In genomic region chr9:65216972-65217371, GRCm38 (mm10) we compare ENCODE assay signal across 11 mouse cellular contexts. TPM values are rescaled to one million over a fixed set of nuclear protein-coding genes. Genes with fewer than 3 reads are reported as not detected.
A peak's percentile ranks its signal among the peaks of the same experiment; 100 is the strongest.
DNase-seq lines count a peak whose midpoint lies in the region; ATAC-seq and TF ChIP-seq lines count a peak whose summit lies in the region.
"Had no signal": no experiment of that assay in that cellular context is flagged by ENCODE, and none has a peak within 500 bp of the region (broad histone marks: within the 10 kb centered on the region; RNA-seq: fewer than 3 reads in every experiment).

No protein-coding gene starts in this region.

- H3K4me2 ChIP-seq in stomach, embryonic 15.5 days: peak overlapping the region; percentile 88; the same call in 1 of the 2 replicates
- no peak overlapping the region for H3K4me2 ChIP-seq in stomach, postnatal 0 days (replicated peaks; ENCODE audit: low read depth)
- peak overlapping the region; percentile 99 for H3K4me2 ChIP-seq in liver, embryonic 11.5 days
- no peak overlapping the region for H3K4me2 ChIP-seq in midbrain, postnatal 0 days (ENCODE audit: low read depth, low read length, poor library complexity, severe bottlenecking)
- H3K4me2 ChIP-seq: embryonic facial prominence, embryonic 15.5 days; limb, embryonic 15.5 days had no signal

- no peaks in the 10 kb centered on the region for H3K27me3 ChIP-seq in stomach, embryonic 15.5 days (replicated peaks)
- H3K27me3 ChIP-seq in stomach, postnatal 0 days (ENCODE audit: control insufficient read depth, insufficient read depth, low read length): no peaks in the 10 kb centered on the region
- no peaks in the 10 kb centered on the region for H3K27me3 ChIP-seq in liver, embryonic 11.5 days (replicated peaks; ENCODE audit: control insufficient read depth, insufficient read depth, low read length)
- no peaks in the 10 kb centered on the region for H3K27me3 ChIP-seq in midbrain, postnatal 0 days (ENCODE audit: insufficient read depth, low read length)
- H3K27me3 ChIP-seq: embryonic facial prominence, embryonic 15.5 days; hindbrain, embryonic 13.5 days; limb, embryonic 15.5 days had no signal

- no peaks in the 10 kb centered on the region for H3K9me3 ChIP-seq in stomach, embryonic 15.5 days
- no peaks in the 10 kb centered on the region for H3K9me3 ChIP-seq in stomach, postnatal 0 days (ENCODE audit: control insufficient read depth, low read length)
- H3K9me3 ChIP-seq in liver, embryonic 11.5 days (ENCODE audit: control insufficient read depth, low read length): no peaks in the 10 kb centered on the region
- no peaks in the 10 kb centered on the region for H3K9me3 ChIP-seq in midbrain, postnatal 0 days (ENCODE audit: low read length)
- H3K9me3 ChIP-seq: embryonic facial prominence, embryonic 15.5 days; hindbrain, embryonic 13.5 days; limb, embryonic 15.5 days had no signal

- TF ChIP-seq CTCF in stomach, postnatal 0 days (IDR thresholded peaks at IDR 0.05; ENCODE audit: low read depth): no peak
- no peak for TF ChIP-seq CTCF in midbrain, postnatal 0 days (IDR thresholded peaks at IDR 0.05)

- H3K27ac ChIP-seq in stomach, embryonic 15.5 days: peak overlapping the region; percentile 48; the same call in 1 of the 2 replicates
- no peak overlapping the region for H3K27ac ChIP-seq in stomach, postnatal 0 days (replicated peaks)
- peak overlapping the region; percentile 99 for H3K27ac ChIP-seq in liver, embryonic 11.5 days (ENCODE audit: low read depth, low read length)
- H3K27ac ChIP-seq in midbrain, postnatal 0 days (ENCODE audit: low read depth, low read length): no peak overlapping the region
- H3K27ac ChIP-seq: embryonic facial prominence, embryonic 15.5 days; hindbrain, embryonic 13.5 days; limb, embryonic 15.5 days had no signal

- H3K36me3 ChIP-seq in stomach, embryonic 15.5 days: no peaks in the 10 kb centered on the region
- no peaks in the 10 kb centered on the region for H3K36me3 ChIP-seq in stomach, postnatal 0 days (ENCODE audit: control insufficient read depth, insufficient read depth, low read length)
- H3K36me3 ChIP-seq in liver, embryonic 11.5 days (ENCODE audit: control insufficient read depth, insufficient read depth, low read length): no peaks in the 10 kb centered on the region
- H3K36me3 ChIP-seq in midbrain, postnatal 0 days (ENCODE audit: insufficient read depth, low read length): no peaks in the 10 kb centered on the region
- H3K36me3 ChIP-seq: embryonic facial prominence, embryonic 15.5 days; hindbrain, embryonic 13.5 days; limb, embryonic 15.5 days had no signal

- intact Hi-C loops in heart, postnatal 14 days (cut with DNase I): no loop called here

- no peak for ATAC-seq in stomach, embryonic 15.5 days (ENCODE audit: insufficient read depth, low FRiP score, low read depth)
- no peak for ATAC-seq in stomach, postnatal 0 days (ENCODE audit: low FRiP score, low TSS enrichment)
- ATAC-seq in liver, embryonic 11.5 days (replicated peaks; ENCODE audit: low FRiP score): no peak
- no peak for ATAC-seq in midbrain, postnatal 0 days (ENCODE audit: low FRiP score)

- H3K4me3 ChIP-seq in stomach, embryonic 15.5 days (replicated peaks): no peak overlapping the region
- no peak overlapping the region for H3K4me3 ChIP-seq in stomach, postnatal 0 days (ENCODE audit: low read depth, low read length)
- peak overlapping the region; percentile 72 for H3K4me3 ChIP-seq in liver, embryonic 11.5 days (ENCODE audit: low read depth, low read length)
- no peak overlapping the region for H3K4me3 ChIP-seq in midbrain, postnatal 0 days (ENCODE audit: low read depth, low read length)
- H3K4me3 ChIP-seq: embryonic facial prominence, embryonic 15.5 days; hindbrain, embryonic 13.5 days; limb, embryonic 15.5 days had no signal

- peak; percentile 89 for DNase-seq in heart, adult 11 months
- DNase-seq in heart, postnatal 14 days: no peak
- no peak for DNase-seq in stomach, postnatal 0 days (ENCODE audit: low spot score)
- DNase-seq in liver, embryonic 11.5 days (ENCODE audit: low spot score): no peak
- no peak for DNase-seq in cerebellum, adult 11-12 months
- no peak for DNase-seq in gastrocnemius, postnatal 10 days
- DNase-seq in midbrain, postnatal 0 days (ENCODE audit: low spot score): no peak

- H3K9ac ChIP-seq in stomach, embryonic 15.5 days: no peak overlapping the region
- H3K9ac ChIP-seq in stomach, postnatal 0 days (ENCODE audit: low read length): no peak overlapping the region
- H3K9ac ChIP-seq in liver, embryonic 11.5 days (ENCODE audit: low read depth, low read length): peak overlapping the region; percentile 60
- H3K9ac ChIP-seq in midbrain, postnatal 0 days (replicated peaks; ENCODE audit: low read length, poor library complexity, severe bottlenecking): no peak overlapping the region
- H3K9ac ChIP-seq: embryonic facial prominence, embryonic 15.5 days; limb, embryonic 15.5 days had no signal

- H3K4me1 ChIP-seq in stomach, embryonic 15.5 days: peaks cover 14% of the 10 kb centered on the region; the same call in 1 of the 2 replicates
- H3K4me1 ChIP-seq in stomach, postnatal 0 days (replicated peaks; ENCODE audit: control insufficient read depth, insufficient read depth): 0 out of 2 replicates have a peak, but pooled peaks cover 3% of the 10 kb centered on the region
- H3K4me1 ChIP-seq in liver, embryonic 11.5 days (replicated peaks; ENCODE audit: control insufficient read depth, insufficient read depth, low read length): peaks cover 34% of the 10 kb centered on the region
- no peaks in the 10 kb centered on the region for H3K4me1 ChIP-seq in midbrain, postnatal 0 days (ENCODE audit: insufficient read depth, low read length)

- no peak for TF ChIP-seq EP300 in stomach, postnatal 0 days (optimal IDR thresholded peaks at IDR 0.05)

- WGBS in stomach, embryonic 15.5 days: 34% methylated on average over 8 of the region's 8 CpGs
- WGBS in stomach, postnatal 0 days: 43% methylated on average over 8 of the region's 8 CpGs
- WGBS in liver, embryonic 11.5 days: 28% methylated on average over 8 of the region's 8 CpGs
- WGBS in midbrain, postnatal 0 days: 82% methylated on average over 8 of the region's 8 CpGs

RNA-seq across cellular contexts. Expression of gene Parp16, which starts 21.8 kb away (rescaled TPM):
- 1 to 10 TPM; 3.4 to 3.6 TPM for total RNA-seq in heart, postnatal 14 days (2021)
- 8.5 and 9.1 TPM in 2 replicates for polyA plus RNA-seq in stomach, embryonic 15.5 days (2015; fragmentation: Nextera tagmentation; extraction: Ambion mirVana)
- polyA plus RNA-seq in stomach, postnatal 0 days (2015; fragmentation: Nextera tagmentation; extraction: Ambion mirVana): 5.0 TPM in 2 replicates
- polyA plus RNA-seq in liver, embryonic 11.5 days (2014; fragmentation: Nextera tagmentation; extraction: Ambion mirVana): 7.3 and 7.5 TPM in 2 replicates
- total RNA-seq in gastrocnemius, postnatal 10 days (2021): 1 to 10 TPM; 6.6 to 8.1 TPM
- total RNA-seq in midbrain, postnatal 0 days (2014; rRNA removed): 7.5 and 8.0 TPM in 2 replicates
- polyA plus RNA-seq in midbrain, postnatal 0 days (2015; fragmentation: Nextera tagmentation; extraction: Ambion mirVana): 7.0 and 7.7 TPM in 2 replicates

RNA-seq across cellular contexts. Expression of gene Cilp, which starts 48.0 kb away (rescaled TPM):
- total RNA-seq in heart, postnatal 14 days (2021): 1 to 10 TPM; 6.2 to 6.6 TPM
- 0.82 and 0.95 TPM in 2 replicates for polyA plus RNA-seq in stomach, embryonic 15.5 days (2015; fragmentation: Nextera tagmentation; extraction: Ambion mirVana)
- polyA plus RNA-seq in stomach, postnatal 0 days (2015; fragmentation: Nextera tagmentation; extraction: Ambion mirVana): 0.61 and 0.79 TPM in 2 replicates
- 0.07 and 0.12 TPM in 2 replicates for polyA plus RNA-seq in liver, embryonic 11.5 days (2014; fragmentation: Nextera tagmentation; extraction: Ambion mirVana)
- 100 to 1,000 TPM; 101 to 103 TPM for total RNA-seq in gastrocnemius, postnatal 10 days (2021)
- 0.09 and 0.60 TPM in 2 replicates for total RNA-seq in midbrain, postnatal 0 days (2014; rRNA removed)
- polyA plus RNA-seq in midbrain, postnatal 0 days (2015; fragmentation: Nextera tagmentation; extraction: Ambion mirVana): 0.15 TPM in 2 replicates

Comparison
In these comparisons a context has a peak if more than half of its experiments do, and no peak if none do; other contexts are left out.
1. H3K27ac ChIP-seq: peak in stomach, embryonic 15.5 days (single experiment) and liver, embryonic 11.5 days (single experiment); none in stomach, postnatal 0 days (single experiment) and midbrain, postnatal 0 days (single experiment).
2. H3K4me2 ChIP-seq: peak in stomach, embryonic 15.5 days (single experiment) and liver, embryonic 11.5 days (single experiment); none in stomach, postnatal 0 days (single experiment) and midbrain, postnatal 0 days (single experiment).